Mouse (Mus musculus) left cerebral cortex, adult 6 months (tissue): Measurements from ENCODE around the gene Nfyc. TPM values are rescaled to one million over a fixed set of nuclear protein-coding genes. Genes with fewer than 3 reads are reported as not detected.

Experiments
- long read RNA-seq, 2 experiments: library from polyadenylated mRNA; unstranded; transcript quantifications; one replicate each; pipeline ENCODE4 v2.0.0; 2019 to 2020
- polyA plus RNA-seq: library from polyadenylated mRNA; unstranded; fragments of <200 nt; fragmentation: Nextera tagmentation; gene quantifications from 2 replicates; pipeline ENCODE4 v1.2.3, GENCODE M21; 2021

The Nfyc gene
- 64.9 and 67.5 TPM in 2 replicates for polyA plus RNA-seq
- long read RNA-seq, experiment 1, transcript Nfyc-201 (10 exons, 1,932 nt), result major isoform, 81 of 123 reads
- long read RNA-seq, experiment 1, partial matches to known transcripts, result 10 of 123 reads
- long read RNA-seq, experiment 1, other reads (novel, unspliced or antisense), result 29 of 123 reads
- long read RNA-seq, experiment 2, transcript Nfyc-201 (10 exons, 1,932 nt), result major isoform, 18 of 37 reads
- long read RNA-seq, experiment 2, partial matches to known transcripts, result 1 of 37 reads
- long read RNA-seq, experiment 2, other reads (novel, unspliced or antisense), result 15 of 37 reads

GRCm38 (mm10) chr4:120831472-120831871 lies at the start of gene Nfyc:
TSS of gene Nfyc (minus strand) at chr4:120831572.

GRCm38 (mm10) chr4:120854588-120855319 lies 23.4 kb upstream of the Nfyc start, which contains the start of gene Rims3:
TSS of gene Rims3 (plus strand) at chr4:120854816.

GRCm38 (mm10) chr4:120747941-120748866 lies 83.2 kb downstream of the Nfyc start, which contains the start of gene Kcnq4:
TSS of gene Kcnq4 (minus strand) at chr4:120748612.

Other genes with a start within 250 kb of the Nfyc start
- not detected in 2 replicates for gene Gm8439, start 242.8 kb downstream of the Nfyc start, polyA plus RNA-seq
- gene Cited4, start 165.0 kb downstream of the Nfyc start, polyA plus RNA-seq, result 17.5 and 31.8 TPM in 2 replicates
- gene Kcnq4, start 83.0 kb downstream of the Nfyc start, polyA plus RNA-seq, result 1.7 and 1.9 TPM in 2 replicates
- 11.3 and 64.4 TPM in 2 replicates for gene Rims3, start 23.2 kb upstream of the Nfyc start, polyA plus RNA-seq
- 9.1 and 9.9 TPM in 2 replicates for gene Exo5, start 93.4 kb upstream of the Nfyc start, polyA plus RNA-seq
- gene Zfp69, start 120.1 kb upstream of the Nfyc start, polyA plus RNA-seq, result 1.1 and 1.6 TPM in 2 replicates
- gene Smap2, start 185.7 kb upstream of the Nfyc start, polyA plus RNA-seq, result 20.0 and 31.0 TPM in 2 replicates
- 4.4 and 5.6 TPM in 2 replicates for gene Col9a2, start 207.8 kb upstream of the Nfyc start, polyA plus RNA-seq